Mouse (Mus musculus): ENCODE results near the gene Ssc5d. TPM values are rescaled to one million over a fixed set of nuclear protein-coding genes. Genes with fewer than 3 reads are reported as not detected.

Gene Ssc5d
- polyA plus RNA-seq, 1 experiment from 2014 or later = 1.6 TPM

Other genes with a start within 250 kb of the Ssc5d start
- gene Hspbp1, start 240.7 kb upstream of the Ssc5d start, polyA plus RNA-seq (2016; fragmentation: Nextera tagmentation; extraction: Ambion mirVana) = 108 and 110 TPM in 2 replicates
- gene Brsk1, start 235.2 kb upstream of the Ssc5d start, polyA plus RNA-seq (2016; fragmentation: Nextera tagmentation; extraction: Ambion mirVana) = 5.8 and 5.9 TPM in 2 replicates
- gene Tmem150b, start 200.5 kb upstream of the Ssc5d start, polyA plus RNA-seq (2016; fragmentation: Nextera tagmentation; extraction: Ambion mirVana) = 0.26 and 0.48 TPM in 2 replicates
- 87.5 and 91.5 TPM in 2 replicates for gene Kmt5c, start 185.7 kb upstream of the Ssc5d start, polyA plus RNA-seq (2016; fragmentation: Nextera tagmentation; extraction: Ambion mirVana)
- gene Cox6b2, start 172.7 kb upstream of the Ssc5d start, polyA plus RNA-seq (2016; fragmentation: Nextera tagmentation; extraction: Ambion mirVana) = 37.6 and 39.8 TPM in 2 replicates
- not detected in 2 replicates for gene Fam71e2, start 154.5 kb upstream of the Ssc5d start, polyA plus RNA-seq (2016; fragmentation: Nextera tagmentation; extraction: Ambion mirVana)
- gene Il11, start 142.9 kb upstream of the Ssc5d start, polyA plus RNA-seq (2016; fragmentation: Nextera tagmentation; extraction: Ambion mirVana) = 0.34 TPM in 1 of 2 replicates, not detected in the other
- not detected in 2 replicates for gene Tmem190, start 142.8 kb upstream of the Ssc5d start, polyA plus RNA-seq (2016; fragmentation: Nextera tagmentation; extraction: Ambion mirVana)
- 2.9 and 4.0 TPM in 2 replicates for gene Tmem238, start 136.1 kb upstream of the Ssc5d start, polyA plus RNA-seq (2016; fragmentation: Nextera tagmentation; extraction: Ambion mirVana)
- gene Rpl28, start 132.9 kb upstream of the Ssc5d start, polyA plus RNA-seq (2016; fragmentation: Nextera tagmentation; extraction: Ambion mirVana) = 290 and 306 TPM in 2 replicates
- 331 and 348 TPM in 2 replicates for gene Ube2s, start 113.2 kb upstream of the Ssc5d start, polyA plus RNA-seq (2016; fragmentation: Nextera tagmentation; extraction: Ambion mirVana)
- gene Shisa7, start 81.1 kb upstream of the Ssc5d start, polyA plus RNA-seq (2016; fragmentation: Nextera tagmentation; extraction: Ambion mirVana) = 5.3 and 6.7 TPM in 2 replicates
- gene Isoc2b, start 55.5 kb upstream of the Ssc5d start, polyA plus RNA-seq (2016; fragmentation: Nextera tagmentation; extraction: Ambion mirVana) = 5.1 and 7.0 TPM in 2 replicates
- gene Isoc2a, start 48.6 kb upstream of the Ssc5d start, polyA plus RNA-seq (2016; fragmentation: Nextera tagmentation; extraction: Ambion mirVana) = 0.88 and 1.2 TPM in 2 replicates
- gene Gm36210, start 19.3 kb upstream of the Ssc5d start, polyA plus RNA-seq (2016; fragmentation: Nextera tagmentation; extraction: Ambion mirVana) = not detected in 2 replicates
- gene Zfp628, start 10.6 kb upstream of the Ssc5d start, polyA plus RNA-seq (2016; fragmentation: Nextera tagmentation; extraction: Ambion mirVana) = 4.3 and 4.8 TPM in 2 replicates
- gene Nat14, start 3.8 kb upstream of the Ssc5d start, polyA plus RNA-seq (2016; fragmentation: Nextera tagmentation; extraction: Ambion mirVana) = 12.3 and 14.3 TPM in 2 replicates
- not detected in 2 replicates for gene Sbk2, start 38.6 kb downstream of the Ssc5d start, polyA plus RNA-seq (2016; fragmentation: Nextera tagmentation; extraction: Ambion mirVana)
- gene Sbk3, start 45.4 kb downstream of the Ssc5d start, polyA plus RNA-seq (2016; fragmentation: Nextera tagmentation; extraction: Ambion mirVana) = 0.19 and 0.23 TPM in 2 replicates
- gene Zfp579, start 70.4 kb downstream of the Ssc5d start, polyA plus RNA-seq (2016; fragmentation: Nextera tagmentation; extraction: Ambion mirVana) = 57.8 and 61.4 TPM in 2 replicates
- gene Zfp524, start 88.6 kb downstream of the Ssc5d start, polyA plus RNA-seq (2016; fragmentation: Nextera tagmentation; extraction: Ambion mirVana) = 8.5 and 9.1 TPM in 2 replicates
- 59.6 and 60.1 TPM in 2 replicates for gene Fiz1, start 88.9 kb downstream of the Ssc5d start, polyA plus RNA-seq (2016; fragmentation: Nextera tagmentation; extraction: Ambion mirVana)
- gene Gm44973, start 89.7 kb downstream of the Ssc5d start, polyA plus RNA-seq (2016; fragmentation: Nextera tagmentation; extraction: Ambion mirVana) = 0.32 TPM in 1 of 2 replicates, not detected in the other
- gene Zfp865, start 94.6 kb downstream of the Ssc5d start, polyA plus RNA-seq (2016; fragmentation: Nextera tagmentation; extraction: Ambion mirVana) = 9.0 and 9.3 TPM in 2 replicates
- gene Ccdc106, start 94.8 kb downstream of the Ssc5d start, polyA plus RNA-seq (2016; fragmentation: Nextera tagmentation; extraction: Ambion mirVana) = 17.4 and 19.9 TPM in 2 replicates
- gene 4632433K11Rik, start 108.3 kb downstream of the Ssc5d start, polyA plus RNA-seq (2016; fragmentation: Nextera tagmentation; extraction: Ambion mirVana) = 0.44 TPM in 1 of 2 replicates, not detected in the other
- gene Zfp784, start 112.7 kb downstream of the Ssc5d start, polyA plus RNA-seq (2016; fragmentation: Nextera tagmentation; extraction: Ambion mirVana) = 6.1 and 6.9 TPM in 2 replicates
- gene Zfp580, start 125.8 kb downstream of the Ssc5d start, polyA plus RNA-seq (2016; fragmentation: Nextera tagmentation; extraction: Ambion mirVana) = 45.4 and 51.8 TPM in 2 replicates
- 136 and 138 TPM in 2 replicates for gene U2af2, start 136.4 kb downstream of the Ssc5d start, polyA plus RNA-seq (2016; fragmentation: Nextera tagmentation; extraction: Ambion mirVana)
- 74.5 and 79.6 TPM in 2 replicates for gene Epn1, start 154.4 kb downstream of the Ssc5d start, polyA plus RNA-seq (2016; fragmentation: Nextera tagmentation; extraction: Ambion mirVana)
- not detected in 2 replicates for gene Rfpl4, start 191.2 kb downstream of the Ssc5d start, polyA plus RNA-seq (2016; fragmentation: Nextera tagmentation; extraction: Ambion mirVana)
- gene Rasl2-9, start 200.2 kb downstream of the Ssc5d start, polyA plus RNA-seq (2016; fragmentation: Nextera tagmentation; extraction: Ambion mirVana) = 0.31 and 0.41 TPM in 2 replicates
- not detected in 2 replicates for gene Vmn1r55, start 223.9 kb downstream of the Ssc5d start, polyA plus RNA-seq (2016; fragmentation: Nextera tagmentation; extraction: Ambion mirVana)

Measured in hindbrain, embryonic 12.5 days (tissue).